Mouse (Mus musculus) liver, adult 2 months (tissue): Measurements from ENCODE around the gene Ninj2.

ENCODE experiments used
- CTCF ChIP-seq: fragments of 200-500 bp; IDR thresholded peaks from 2 replicates; pipeline ENCODE4 v1.5.1; 2011; ENCODE audit warnings: low read depth, low read length, control low read depth
- POLR2A ChIP-seq: fragments of 200-500 bp; IDR thresholded peaks from 2 replicates; pipeline ENCODE4 v1.6.1; 2011; ENCODE audit warnings: low read length, control low read depth; ENCODE audit not compliant: insufficient read depth; ENCODE audit errors: extremely low read depth

DNA sequence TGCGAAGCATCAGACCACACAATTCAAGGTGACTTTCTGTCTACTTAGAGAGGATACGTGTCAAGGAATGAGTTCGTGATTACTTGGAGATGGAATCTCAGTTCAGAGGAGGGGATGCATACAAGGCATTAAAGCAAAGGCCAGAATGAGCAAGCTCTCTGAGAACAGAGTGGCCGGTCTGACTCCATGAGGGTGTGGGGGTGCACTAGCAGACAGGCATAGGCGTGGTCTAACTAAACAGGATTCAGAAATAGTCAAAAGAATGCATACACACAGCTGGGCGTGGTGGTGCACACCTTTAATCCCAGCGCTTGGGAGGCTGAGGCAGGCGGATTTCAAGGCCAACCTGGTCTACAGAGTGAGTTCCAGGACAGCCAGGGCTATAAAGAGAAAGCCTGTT lies 33.3 kb downstream of the Ninj2 start:
- TF ChIP-seq CTCF = no peak
- TF ChIP-seq POLR2A = no peak
